Mouse (Mus musculus): ENCODE measurements around the gene Zfp53.
A peak's percentile ranks its signal among the peaks of the same experiment; 100 is the strongest.
"Not testable (repeated sequence)": the region's sequence is repeated elsewhere in the genome, so short reads cannot be mapped to it uniquely, and the experiment has no call there.

The Zfp53 gene

DNA sequence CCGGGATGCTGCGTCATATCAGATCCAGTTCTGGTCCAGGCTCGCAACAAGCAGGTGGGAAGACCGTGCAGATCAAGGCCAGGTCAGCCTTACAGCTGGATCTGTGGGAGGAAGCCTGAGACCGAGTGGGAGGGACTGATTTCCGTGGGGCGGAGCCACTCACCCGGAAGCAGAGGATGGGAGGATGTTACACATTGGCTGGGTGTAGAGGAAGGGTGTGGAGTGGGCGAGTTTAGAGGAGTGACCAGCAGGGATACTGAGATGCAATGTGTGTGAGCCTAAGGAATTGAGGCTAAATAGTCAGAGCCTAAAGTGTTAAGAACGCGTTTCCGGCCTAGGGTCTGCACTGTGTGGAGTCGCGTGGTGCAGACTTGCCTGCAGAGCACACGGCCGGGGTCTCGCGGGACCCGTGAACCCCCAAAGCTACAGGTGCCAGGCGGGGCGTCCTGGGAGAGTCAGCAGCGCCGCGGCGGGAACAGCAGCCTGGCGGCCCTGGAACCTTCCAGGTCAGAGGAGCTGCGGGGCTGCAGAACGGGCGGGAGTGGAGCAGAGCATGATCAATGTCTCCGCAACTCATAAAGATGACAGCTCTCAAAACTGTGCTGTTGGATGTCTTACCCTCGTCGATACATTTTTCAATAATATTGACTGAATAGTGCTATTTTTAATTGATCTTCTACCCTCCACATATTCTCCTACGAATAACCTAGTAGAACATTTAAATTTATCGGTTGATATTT is at the start of gene Zfp53:
Gene Zfp53 (plus strand): TSS at position 239 of the 740 bp plus-strand sequence.
- H3K27me3 ChIP-seq (ENCODE audit: insufficient read depth, low read length): no peaks in the 10 kb centered on the region
- H3K9me3 ChIP-seq (ENCODE audit: low read length): no peaks in the 10 kb centered on the region
- peaks cover 24% of the 10 kb centered on the region for H3K4me1 ChIP-seq (replicated peaks; ENCODE audit: low read depth, low read length)
- TF ChIP-seq POU5F1 (IDR thresholded peaks at IDR 0.05; ENCODE audit: borderline replicate concordance, low read length): no peak
- TF ChIP-seq NANOG (IDR thresholded peaks at IDR 0.05; ENCODE audit: borderline replicate concordance, low read length): no peak
- TF ChIP-seq CTCF (conservative IDR thresholded peaks at IDR 0.05; ENCODE audit: low read length): no peak
- H3K36me3 ChIP-seq (ENCODE audit: insufficient read depth, low read length): peaks cover 14% of the 10 kb centered on the region
- H3K4me3 ChIP-seq (replicated peaks; ENCODE audit: low read length): peak within 1 kb of the TSS; percentile 88

DNA sequence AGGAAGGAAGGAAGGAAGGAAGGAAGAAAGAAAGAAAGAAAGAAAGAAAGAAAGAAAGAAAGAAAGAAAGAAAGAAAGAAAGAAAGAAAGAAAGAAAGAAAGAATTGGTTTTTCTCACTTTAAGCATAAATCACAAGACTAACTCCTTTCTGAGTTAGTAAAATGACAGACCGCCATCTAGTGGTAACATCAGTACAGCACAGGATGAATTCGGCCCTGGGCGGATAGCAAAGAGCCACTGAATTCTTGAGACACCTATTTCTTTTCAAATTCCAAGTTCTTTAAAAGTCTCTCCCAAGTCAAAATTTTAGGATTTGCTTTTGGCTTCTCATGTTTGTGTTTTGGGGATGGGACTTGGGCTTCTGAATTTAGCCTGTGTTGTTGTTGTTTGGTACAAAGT is 39.1 kb upstream of the Zfp53 start:
- peaks cover 14% of the 10 kb centered on the region for H3K4me1 ChIP-seq (replicated peaks; ENCODE audit: low read depth, low read length)
- no peak for TF ChIP-seq POU5F1 (IDR thresholded peaks at IDR 0.05; ENCODE audit: borderline replicate concordance, low read length)
- peak; percentile 80 for TF ChIP-seq CTCF (conservative IDR thresholded peaks at IDR 0.05; ENCODE audit: low read length)
- H3K36me3 ChIP-seq (ENCODE audit: insufficient read depth, low read length): peaks cover 15% of the 10 kb centered on the region
- no peaks in the 10 kb centered on the region for H3K27me3 ChIP-seq (ENCODE audit: insufficient read depth, low read length)
- H3K9me3 ChIP-seq (ENCODE audit: low read length): no peaks in the 10 kb centered on the region
- peak overlapping the region; percentile 88 for H3K4me3 ChIP-seq (replicated peaks; ENCODE audit: low read length)

DNA sequence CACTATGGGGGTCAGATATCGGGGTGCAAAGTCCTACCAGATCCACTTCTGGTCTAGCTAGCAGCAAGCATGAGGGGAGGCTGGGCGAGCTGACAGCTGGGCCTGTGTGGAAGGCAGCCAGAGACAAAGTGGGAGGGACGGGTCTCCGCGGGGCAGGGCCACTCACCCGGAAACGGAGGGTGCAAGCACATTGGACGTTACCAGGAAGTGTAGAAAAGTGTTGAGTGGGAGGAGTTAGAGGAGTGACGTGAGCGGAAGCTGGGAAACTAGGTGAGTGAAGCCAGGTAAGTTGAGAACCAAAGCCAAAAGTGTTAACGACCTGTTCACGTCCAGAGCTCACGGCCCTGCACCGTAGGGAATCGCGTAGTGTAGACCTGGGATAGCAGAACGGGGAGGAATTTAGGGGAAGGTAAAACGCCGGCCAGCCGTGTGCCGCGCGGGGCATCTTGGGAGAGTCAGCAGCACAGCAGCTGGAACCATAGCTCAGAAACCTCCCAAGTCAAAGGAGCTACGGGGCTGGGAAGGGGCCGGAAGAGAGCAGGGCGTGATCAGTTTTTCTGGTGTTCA is 38.6 kb upstream of the Zfp53 start, which contains the start of gene Zfp51:
Gene Zfp51 (plus strand): TSS at position 237 of the 567 bp plus-strand sequence.
- peaks cover 14% of the 10 kb centered on the region for H3K4me1 ChIP-seq (replicated peaks; ENCODE audit: low read depth, low read length)
- no peaks in the 10 kb centered on the region for H3K9me3 ChIP-seq (ENCODE audit: low read length)
- peaks cover 15% of the 10 kb centered on the region for H3K36me3 ChIP-seq (ENCODE audit: insufficient read depth, low read length)
- H3K4me3 ChIP-seq (replicated peaks; ENCODE audit: low read length): peak within 1 kb of the TSS; percentile 88
- H3K27me3 ChIP-seq (ENCODE audit: insufficient read depth, low read length): no peaks in the 10 kb centered on the region
- no peak for TF ChIP-seq POU5F1 (IDR thresholded peaks at IDR 0.05; ENCODE audit: borderline replicate concordance, low read length)
- no peak for TF ChIP-seq CTCF (conservative IDR thresholded peaks at IDR 0.05; ENCODE audit: low read length)
- TF ChIP-seq NANOG (IDR thresholded peaks at IDR 0.05; ENCODE audit: borderline replicate concordance, low read length): no peak

DNA sequence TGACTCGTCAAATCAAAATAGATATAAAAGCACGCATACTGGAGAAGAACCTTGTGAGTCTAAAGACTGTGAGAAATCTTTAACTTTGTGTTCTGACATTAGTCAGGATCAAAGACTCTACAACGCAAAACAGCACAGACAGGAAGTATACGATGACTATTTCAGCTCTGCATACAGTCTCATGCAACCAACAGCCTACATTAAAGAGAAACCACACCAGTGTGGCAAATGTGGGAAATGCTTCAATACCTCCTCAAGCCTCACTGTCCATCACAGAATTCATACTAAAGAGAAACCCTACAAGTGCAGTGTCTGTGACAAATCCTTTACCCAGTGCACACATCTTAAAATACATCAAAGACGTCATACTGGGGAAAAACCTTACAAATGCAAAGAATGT is 25.2 kb upstream of the Zfp53 start:
- no peaks in the 10 kb centered on the region for H3K27me3 ChIP-seq (ENCODE audit: insufficient read depth, low read length)
- H3K36me3 ChIP-seq (ENCODE audit: insufficient read depth, low read length): peaks cover 49% of the 10 kb centered on the region
- no peaks in the 10 kb centered on the region for H3K9me3 ChIP-seq (ENCODE audit: low read length)
- no peaks in the 10 kb centered on the region for H3K4me1 ChIP-seq (replicated peaks; ENCODE audit: low read depth, low read length)
- no peak overlapping the region for H3K4me3 ChIP-seq (replicated peaks; ENCODE audit: low read length)
- TF ChIP-seq POU5F1 (IDR thresholded peaks at IDR 0.05; ENCODE audit: borderline replicate concordance, low read length): no peak
- TF ChIP-seq CTCF (conservative IDR thresholded peaks at IDR 0.05; ENCODE audit: low read length): no peak
- TF ChIP-seq NANOG (IDR thresholded peaks at IDR 0.05; ENCODE audit: borderline replicate concordance, low read length): no peak

DNA sequence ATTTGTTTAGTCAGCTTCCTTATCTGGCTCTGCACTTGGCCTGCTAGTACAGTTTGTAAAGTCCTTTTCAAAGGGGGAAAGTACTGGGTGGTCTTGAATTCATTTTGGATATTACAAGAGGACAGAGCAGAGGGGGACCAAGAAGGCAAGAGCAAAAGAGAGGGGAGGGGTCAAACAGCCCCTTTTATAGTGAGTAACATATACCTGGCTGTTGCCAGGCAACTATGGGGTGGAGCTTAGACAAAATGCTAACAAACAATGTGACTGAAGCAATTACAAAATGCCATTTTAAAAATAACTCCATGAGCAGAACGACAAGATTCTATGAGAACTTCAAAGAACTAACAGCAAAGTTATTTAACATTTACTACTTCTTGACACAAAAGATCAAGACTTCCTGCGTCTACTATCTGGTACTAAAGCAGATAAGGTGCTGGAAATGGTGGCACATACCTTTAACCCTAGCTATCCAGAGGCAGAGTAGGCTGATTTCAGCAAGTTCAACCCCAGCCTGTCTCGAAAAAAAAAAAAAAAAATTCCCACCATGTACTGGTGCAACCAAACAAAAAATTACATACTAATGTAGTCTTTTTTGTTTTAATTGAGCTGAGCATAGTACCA is 16.7 kb upstream of the Zfp53 start:
- H3K4me1 ChIP-seq (replicated peaks; ENCODE audit: low read depth, low read length): peaks cover 23% of the 10 kb centered on the region
- TF ChIP-seq CTCF (conservative IDR thresholded peaks at IDR 0.05; ENCODE audit: low read length) (no peak), NANOG (IDR thresholded peaks at IDR 0.05; ENCODE audit: borderline replicate concordance, low read length) (no peak), POU5F1 (IDR thresholded peaks at IDR 0.05; ENCODE audit: borderline replicate concordance, low read length) (no peak)
- no peaks in the 10 kb centered on the region for H3K9me3 ChIP-seq (ENCODE audit: low read length)
- no peak overlapping the region for H3K4me3 ChIP-seq (replicated peaks; ENCODE audit: low read length)
- no peaks in the 10 kb centered on the region for H3K36me3 ChIP-seq (ENCODE audit: insufficient read depth, low read length)
- no peaks in the 10 kb centered on the region for H3K27me3 ChIP-seq (ENCODE audit: insufficient read depth, low read length)

DNA sequence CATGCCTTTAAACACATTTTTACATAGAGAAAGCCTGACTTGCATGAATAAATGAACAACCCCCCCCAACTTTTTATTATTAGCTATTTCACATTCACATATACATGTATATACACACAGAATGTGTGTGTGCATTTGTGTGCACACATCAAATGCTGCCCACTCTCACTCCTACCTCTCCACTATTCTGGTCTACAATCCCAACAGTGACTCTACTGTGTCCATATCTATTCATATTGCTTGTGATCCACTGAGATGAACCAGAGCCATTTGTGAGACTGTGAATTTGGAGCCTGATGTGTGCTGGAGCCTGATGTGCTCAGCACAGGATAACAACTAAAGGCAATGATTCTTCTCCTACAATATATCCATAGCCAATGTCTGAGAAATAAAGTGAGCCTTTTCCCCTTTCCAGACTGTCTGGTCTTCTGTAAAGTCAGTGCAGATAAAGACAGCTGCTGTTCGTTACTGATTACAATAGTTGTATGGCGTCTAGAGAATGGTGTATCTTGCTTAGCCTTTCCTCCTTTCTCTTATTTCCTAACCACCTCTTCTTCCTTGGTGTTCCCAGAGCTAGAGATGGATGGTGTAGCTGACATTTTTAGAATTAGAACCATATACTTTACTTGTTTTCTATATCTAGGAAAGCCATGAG is 16.0 kb upstream of the Zfp53 start:
- no peak for TF ChIP-seq CTCF (conservative IDR thresholded peaks at IDR 0.05; ENCODE audit: low read length)
- TF ChIP-seq NANOG (IDR thresholded peaks at IDR 0.05; ENCODE audit: borderline replicate concordance, low read length): no peak
- TF ChIP-seq POU5F1 (IDR thresholded peaks at IDR 0.05; ENCODE audit: borderline replicate concordance, low read length): no peak
- no peak overlapping the region for H3K4me3 ChIP-seq (replicated peaks; ENCODE audit: low read length)
- no peaks in the 10 kb centered on the region for H3K9me3 ChIP-seq (ENCODE audit: low read length)
- H3K36me3 ChIP-seq (ENCODE audit: insufficient read depth, low read length): no peaks in the 10 kb centered on the region
- H3K27me3 ChIP-seq (ENCODE audit: insufficient read depth, low read length): no peaks in the 10 kb centered on the region
- H3K4me1 ChIP-seq (replicated peaks; ENCODE audit: low read depth, low read length): peaks cover 23% of the 10 kb centered on the region

DNA sequence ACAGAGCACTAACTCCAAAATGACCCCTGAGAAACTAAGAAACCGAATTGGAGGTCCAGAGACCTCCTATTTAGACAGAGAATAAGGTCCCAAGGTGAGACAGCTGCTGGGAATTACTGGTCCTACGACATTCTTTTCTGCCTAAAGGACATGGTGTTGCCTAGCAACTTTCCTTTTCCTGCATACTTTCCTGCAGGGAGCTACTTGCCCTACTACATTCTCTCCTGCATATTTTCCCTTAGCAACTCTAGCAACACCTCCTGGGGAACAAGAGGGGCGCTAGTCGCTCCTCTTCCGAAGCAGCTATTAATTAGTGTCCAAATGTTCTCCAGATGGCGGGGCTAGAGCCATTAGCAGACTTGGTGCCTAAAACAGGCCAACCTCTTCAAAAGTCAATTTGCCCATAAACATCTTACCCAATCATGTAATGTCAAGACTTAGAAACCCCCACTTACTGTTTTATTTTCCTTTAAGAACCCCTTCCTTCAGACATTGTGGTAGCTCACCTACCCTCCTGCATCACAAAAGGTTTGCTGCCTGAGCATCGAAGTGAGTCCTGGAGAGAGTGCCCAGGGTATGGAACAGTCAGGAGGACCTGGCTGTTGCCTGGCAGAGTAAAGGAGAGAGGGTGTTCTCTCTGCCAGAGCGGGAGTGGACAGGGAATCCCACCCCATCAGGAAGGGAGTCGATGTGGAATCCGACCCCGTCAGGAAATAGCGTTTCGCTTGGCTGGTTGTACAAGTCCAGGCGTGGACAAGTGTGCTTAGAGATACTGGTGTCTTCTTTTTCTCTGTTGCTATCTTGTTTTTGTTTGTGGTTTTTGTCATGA is 15.2 kb upstream of the Zfp53 start:
- Histone ChIP-seq H3K4me3 (replicated peaks; ENCODE audit: low read length) (no peak overlapping the region), H3K27me3 (ENCODE audit: insufficient read depth, low read length) (no peaks in the 10 kb centered on the region), H3K4me1 (replicated peaks; ENCODE audit: low read depth, low read length) (peaks cover 27% of the 10 kb centered on the region), H3K36me3 (ENCODE audit: insufficient read depth, low read length) (no peaks in the 10 kb centered on the region), H3K9me3 (ENCODE audit: low read length) (no peaks in the 10 kb centered on the region)
- TF ChIP-seq POU5F1 (IDR thresholded peaks at IDR 0.05; ENCODE audit: borderline replicate concordance, low read length) (no peak), NANOG (IDR thresholded peaks at IDR 0.05; ENCODE audit: borderline replicate concordance, low read length) (no peak), CTCF (conservative IDR thresholded peaks at IDR 0.05; ENCODE audit: low read length) (no peak; the same call in 1 of the 2 replicates)

DNA sequence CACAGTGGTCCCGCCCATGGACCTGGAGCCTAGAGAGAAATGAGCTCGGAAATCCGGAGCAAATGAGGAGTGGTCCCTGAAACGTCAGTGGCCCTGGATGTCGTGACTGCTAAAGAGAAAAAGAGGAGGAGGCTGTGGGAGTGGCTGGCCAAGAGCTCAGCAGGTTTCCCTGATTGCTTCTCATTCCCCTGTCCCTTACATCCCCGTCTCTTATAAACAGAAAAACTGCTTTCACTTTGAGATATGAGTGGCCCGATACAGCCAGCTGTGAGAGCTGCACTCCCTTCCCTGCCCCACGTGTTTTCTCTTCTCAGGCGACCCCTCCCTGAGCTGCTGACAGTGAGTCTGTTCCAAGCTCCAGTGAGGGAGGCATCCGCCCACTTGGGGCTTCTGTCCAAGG is 14.1 kb upstream of the Zfp53 start:
- not testable (repeated sequence) for H3K9me3 ChIP-seq (ENCODE audit: low read length); H3K36me3 ChIP-seq (ENCODE audit: insufficient read depth, low read length); H3K4me3 ChIP-seq (replicated peaks; ENCODE audit: low read length)

DNA sequence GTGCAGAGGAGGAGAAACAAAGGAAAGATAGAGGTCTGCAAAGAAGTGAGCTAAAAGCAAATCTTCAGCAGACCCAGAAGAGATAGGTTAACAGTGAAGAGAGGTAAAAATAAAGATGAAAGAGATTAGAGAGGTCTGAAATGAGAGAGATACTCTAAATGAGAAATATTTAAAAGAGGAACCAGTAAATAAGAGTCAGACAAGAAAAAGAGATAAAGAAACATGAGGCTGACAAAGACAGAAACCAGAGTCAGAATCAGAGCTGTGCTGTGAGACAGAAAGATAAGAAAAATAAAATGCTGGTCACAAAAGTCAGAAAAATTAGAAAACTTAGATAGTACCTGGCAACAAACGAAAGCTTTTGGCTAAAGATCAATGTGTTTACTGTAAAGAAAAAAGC is 13.5 kb upstream of the Zfp53 start:
- not testable (repeated sequence) for H3K4me3 ChIP-seq (replicated peaks; ENCODE audit: low read length); H3K9me3 ChIP-seq (ENCODE audit: low read length); H3K27me3 ChIP-seq (ENCODE audit: insufficient read depth, low read length); H3K36me3 ChIP-seq (ENCODE audit: insufficient read depth, low read length)
- H3K4me1 ChIP-seq (replicated peaks; ENCODE audit: low read depth, low read length): peaks cover 36% of the 10 kb centered on the region

More for the DNA sequence above, 14.1 kb upstream of the Zfp53 start:
- peaks cover 36% of the 10 kb centered on the region for H3K4me1 ChIP-seq (replicated peaks; ENCODE audit: low read depth, low read length)
- H3K27me3 ChIP-seq (ENCODE audit: insufficient read depth, low read length): not testable (repeated sequence)

DNA sequence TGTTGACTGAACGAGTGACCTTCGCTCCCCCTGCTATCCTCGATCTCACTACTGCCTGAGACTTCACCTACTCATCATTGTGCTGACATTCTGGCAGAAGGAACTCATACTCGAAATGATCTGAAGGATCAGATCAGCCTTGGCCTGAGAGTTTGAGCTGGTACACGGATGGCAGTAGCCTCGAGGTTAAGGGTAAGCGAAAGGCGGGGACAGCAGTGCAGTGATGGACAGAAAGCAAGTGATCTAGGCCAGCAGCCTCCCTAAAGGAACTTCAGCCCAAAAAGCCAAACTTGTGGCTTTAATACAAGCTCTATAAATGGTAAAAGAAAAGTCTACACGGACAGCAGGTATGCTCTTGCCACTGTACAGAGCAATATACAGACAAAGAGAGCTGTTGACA is 12.4 kb upstream of the Zfp53 start:
- not testable (repeated sequence) for H3K4me3 ChIP-seq (replicated peaks; ENCODE audit: low read length); H3K9me3 ChIP-seq (ENCODE audit: low read length); H3K36me3 ChIP-seq (ENCODE audit: insufficient read depth, low read length); H3K27me3 ChIP-seq (ENCODE audit: insufficient read depth, low read length)
- H3K4me1 ChIP-seq (replicated peaks; ENCODE audit: low read depth, low read length): peaks cover 39% of the 10 kb centered on the region

DNA sequence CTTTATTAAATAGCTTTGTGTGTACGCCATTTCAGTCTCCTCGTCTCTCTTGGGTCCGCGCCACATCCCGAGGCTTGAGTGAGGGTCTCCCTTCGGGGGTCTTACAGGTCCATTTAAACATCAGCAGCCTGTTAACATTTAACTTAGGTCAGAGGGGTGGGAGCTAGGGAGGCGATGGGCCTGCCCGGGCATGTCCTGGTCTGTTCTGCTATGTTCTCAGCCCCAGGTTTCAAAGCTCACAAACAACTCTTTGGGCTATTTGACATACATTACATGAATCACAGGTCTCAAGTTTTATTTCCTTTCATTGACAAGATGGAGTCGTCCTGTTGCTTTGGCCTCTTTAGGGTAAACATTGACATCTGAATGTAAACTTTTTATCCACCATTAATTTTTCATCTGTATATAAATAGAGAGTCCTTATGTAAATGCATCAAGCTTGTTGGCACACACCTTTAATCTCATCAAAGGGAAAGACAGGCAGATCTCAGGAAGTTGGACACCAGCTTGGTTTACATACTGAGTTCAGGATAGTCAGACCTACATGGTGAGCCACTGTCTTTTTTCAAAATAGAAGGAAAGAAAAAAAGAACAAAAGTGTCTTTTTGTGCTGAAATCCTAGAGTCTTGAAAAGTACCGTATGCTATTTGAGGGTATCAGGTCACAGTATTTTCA is 10.6 kb upstream of the Zfp53 start:
- H3K36me3 ChIP-seq (ENCODE audit: insufficient read depth, low read length); H3K4me3 ChIP-seq (replicated peaks; ENCODE audit: low read length); H3K27me3 ChIP-seq (ENCODE audit: insufficient read depth, low read length); H3K9me3 ChIP-seq (ENCODE audit: low read length): not testable (repeated sequence)
- H3K4me1 ChIP-seq (replicated peaks; ENCODE audit: low read depth, low read length): peaks cover 23% of the 10 kb centered on the region

Data from E14TG2a.4 (cell line).